Comparison of ENCODE assay signal across 26 mouse cellular contexts in genomic region chr3:154842247-154842646, GRCm38 (mm10).
A peak's percentile ranks its signal among the peaks of the same experiment; 100 is the strongest.
DNase-seq lines count a peak whose midpoint lies in the region; ATAC-seq and TF ChIP-seq lines count a peak whose summit lies in the region.
"Had no signal": no experiment of that assay in that cellular context is flagged by ENCODE, and none has a peak within 500 bp of the region (broad histone marks: within the 10 kb centered on the region; RNA-seq: fewer than 3 reads in every experiment).

No protein-coding gene starts in this region.

- no peak overlapping the region for H3K27ac ChIP-seq in CH12.LX (ENCODE audit: insufficient read depth, low read depth)
- no peak overlapping the region for H3K27ac ChIP-seq in neural tube, embryonic 15.5 days (replicated peaks)
- H3K27ac ChIP-seq: embryonic facial prominence, embryonic 10.5 days; embryonic facial prominence, embryonic 13.5 days; forebrain, embryonic 10.5 days; hindbrain, embryonic 14.5 days; hindbrain, postnatal 0 days had no signal

- H3K4me2 ChIP-seq in CH12.LX (ENCODE audit: insufficient read depth, low read depth, poor library complexity, severe bottlenecking), result no peak overlapping the region
- H3K4me2 ChIP-seq in neural tube, embryonic 15.5 days, result no peak overlapping the region
- H3K4me2 ChIP-seq: embryonic facial prominence, embryonic 13.5 days; heart, embryonic 11.5 days; hindbrain, embryonic 14.5 days had no signal

- H3K79me2 ChIP-seq in CH12.LX (replicated peaks; ENCODE audit: control insufficient read depth, extremely low read depth, insufficient read depth, poor library complexity, severe bottlenecking), result no peaks in the 10 kb centered on the region

- in situ Hi-C loops in CH12.LX (cut with MboI; ENCODE audit: low pct_ligation_motif_present, low pct_unique_long_range_greater_than_20kb, low sequenced_read_pairs), result no loop called here

- ATAC-seq in common myeloid progenitor, adult 5-6 weeks (replicated peaks; ENCODE audit: low read depth, poor library complexity, severe bottlenecking), result peak; percentile 76
- ATAC-seq in megakaryocyte, adult 5-6 weeks (ENCODE audit: poor library complexity, severe bottlenecking), result peak; percentile 59
- no peak for ATAC-seq in neural tube, embryonic 15.5 days (ENCODE audit: low FRiP score)
- ATAC-seq: forebrain, embryonic 14.5 days; forebrain, postnatal 0 days; hindbrain, postnatal 0 days; inflammation-experienced regulatory T-cells, adult 6 months; intestine, embryonic 16.5 days; Patski had no signal

- TF ChIP-seq RAD21 in CH12.LX (IDR thresholded peaks at IDR 0.05; ENCODE audit: low read depth, low read length), result no peak

- H3K9ac ChIP-seq in CH12.LX (ENCODE audit: insufficient read depth, low read depth), result no peak overlapping the region
- no peak overlapping the region for H3K9ac ChIP-seq in neural tube, embryonic 15.5 days (replicated peaks)
- H3K9ac ChIP-seq: embryonic facial prominence, embryonic 13.5 days; forebrain, postnatal 0 days; hindbrain, embryonic 14.5 days had no signal

- WGBS in neural tube, embryonic 15.5 days, result 93% methylated on average over 7 of the region's 7 CpGs

- TF ChIP-seq CTCF in CH12.LX (conservative IDR thresholded peaks at IDR 0.05 in 1 of 2, IDR thresholded peaks at IDR 0.05 in 1 of 2; ENCODE audit: low read depth in 2 of 2, low read length in 2 of 2), result no peak

- H3K36me3 ChIP-seq in CH12.LX (replicated peaks in 1 of 2; ENCODE audit: control insufficient read depth in 1 of 2, insufficient read depth in 1 of 2, low read length in 1 of 2), result no peaks in the 10 kb centered on the region
- no peaks in the 10 kb centered on the region for H3K36me3 ChIP-seq in neural tube, embryonic 15.5 days
- H3K36me3 ChIP-seq: embryonic facial prominence, embryonic 10.5 days; embryonic facial prominence, embryonic 13.5 days; forebrain, embryonic 10.5 days; G1E had no signal

- TF ChIP-seq EP300 in CH12.LX (IDR thresholded peaks at IDR 0.05; ENCODE audit: low read length), result peak; percentile 84

- peak; percentile 90 for DNase-seq in CH12.LX (ENCODE audit: extremely low read depth)
- no peak for DNase-seq in cerebellum, postnatal 25 days
- no peak for DNase-seq in spleen, postnatal 36 days (ENCODE audit: low spot score in 2 of 2)
- DNase-seq: adrenal gland, postnatal 14 days; cerebellum, adult 11-12 months; cerebellum, adult 8-10 months; cerebellum, postnatal 14 days; embryo, embryonic 11 days; forebrain, postnatal 0 days; gastrocnemius, postnatal 25 days; heart, postnatal 36 days; kidney, adult 18-20 months had no signal

- no peak overlapping the region for H3K4me3 ChIP-seq in CH12.LX (replicated peaks in 1 of 3; ENCODE audit: low read depth in 2 of 3, low read length in 2 of 3, poor library complexity in 1 of 3)
- H3K4me3 ChIP-seq in neural tube, embryonic 15.5 days (replicated peaks), result no peak overlapping the region
- H3K4me3 ChIP-seq: embryonic facial prominence, embryonic 10.5 days; embryonic facial prominence, embryonic 13.5 days; forebrain, embryonic 10.5 days had no signal

- dilution Hi-C loops in CH12.LX (cut with MboI; ENCODE audit: extremely low pct_ligation_motif_present, extremely low pct_unique_long_range_greater_than_20kb, low sequenced_read_pairs), result no loop called here

- H3K9me3 ChIP-seq in CH12.LX (replicated peaks; ENCODE audit: low read length), result peaks cover 3% of the 10 kb centered on the region
- no peaks in the 10 kb centered on the region for H3K9me3 ChIP-seq in neural tube, embryonic 15.5 days (replicated peaks)
- H3K9me3 ChIP-seq: embryonic facial prominence, embryonic 10.5 days; embryonic facial prominence, embryonic 13.5 days; forebrain, embryonic 10.5 days had no signal

- H3K4me1 ChIP-seq in CH12.LX (ENCODE audit: control insufficient read depth in 1 of 2, insufficient read depth in 2 of 2), result peaks cover 0 to 34% of the 10 kb centered on the region in 2 experiments; a peak in 2 of 4 replicates
- no peaks in the 10 kb centered on the region for H3K4me1 ChIP-seq in neural tube, embryonic 15.5 days
- H3K4me1 ChIP-seq: embryonic facial prominence, embryonic 10.5 days; embryonic facial prominence, embryonic 13.5 days had no signal

- no peaks in the 10 kb centered on the region for H3K27me3 ChIP-seq in CH12.LX (replicated peaks)
- no peaks in the 10 kb centered on the region for H3K27me3 ChIP-seq in neural tube, embryonic 15.5 days (replicated peaks)
- H3K27me3 ChIP-seq: embryonic facial prominence, embryonic 13.5 days; Patski had no signal

- no peak for TF ChIP-seq POLR2A in CH12.LX (IDR thresholded peaks at IDR 0.05; ENCODE audit: low read depth, low read length)

TF ChIP-seq in CH12.LX, 34 proteins besides CTCF, POLR2A, EP300 and RAD21:
- no peak for TF ChIP-seq MXI1 (IDR thresholded peaks at IDR 0.05; ENCODE audit: low read depth, low read length)
- no peak for TF ChIP-seq TBP (conservative IDR thresholded peaks at IDR 0.05; ENCODE audit: low read depth, low read length)
- peak; percentile 46 for TF ChIP-seq ETS1 (conservative IDR thresholded peaks at IDR 0.05; ENCODE audit: low read depth, low read length)
- TF ChIP-seq SMC3 (IDR thresholded peaks at IDR 0.05; ENCODE audit: low read depth, low read length), result no peak
- TF ChIP-seq PAX5 (IDR thresholded peaks at IDR 0.05; ENCODE audit: low read length), result no peak
- TF ChIP-seq UBTF (IDR thresholded peaks at IDR 0.05; ENCODE audit: low read depth, low read length), result no peak
- no peak for TF ChIP-seq HCFC1 (IDR thresholded peaks at IDR 0.05; ENCODE audit: low read depth, low read length)
- no peak for TF ChIP-seq NRF1 (IDR thresholded peaks at IDR 0.05; ENCODE audit: low read depth, low read length)
- TF ChIP-seq USF1 (IDR thresholded peaks at IDR 0.05; ENCODE audit: low read depth, low read length), result no peak
- TF ChIP-seq ELF1 (IDR thresholded peaks at IDR 0.05; ENCODE audit: low read depth, low read length), result peak; percentile 63
- TF ChIP-seq E2F4 (IDR thresholded peaks at IDR 0.05; ENCODE audit: insufficient replicate concordance, low read depth, low read length), result no peak
- 0 out of 2 replicates have a peak, but pooled peaks have one; percentile 47 for TF ChIP-seq RCOR1 (conservative IDR thresholded peaks at IDR 0.05; ENCODE audit: low read depth, low read length)
- 0 out of 2 replicates have a peak, but pooled peaks have one; percentile 24 for TF ChIP-seq CHD2 (IDR thresholded peaks at IDR 0.05; ENCODE audit: low read length)
- TF ChIP-seq KAT2A (IDR thresholded peaks at IDR 0.05; ENCODE audit: insufficient replicate concordance, low read length), result no peak
- no peak for TF ChIP-seq ZNF384 (IDR thresholded peaks at IDR 0.05; ENCODE audit: low read depth, low read length)
- no peak for TF ChIP-seq MEF2A (IDR thresholded peaks at IDR 0.05; ENCODE audit: borderline replicate concordance, low read depth, low read length)
- no peak for TF ChIP-seq MAFK (IDR thresholded peaks at IDR 0.05; ENCODE audit: insufficient replicate concordance, low read length)
- no peak for TF ChIP-seq POLR2AphosphoS2 (IDR thresholded peaks at IDR 0.05; ENCODE audit: low read depth, low read length)
- TF ChIP-seq JUN (IDR thresholded peaks at IDR 0.05; ENCODE audit: insufficient read depth, low read depth, low read length), result no peak
- 0 out of 2 replicates have a peak, but pooled peaks have one; percentile 25 for TF ChIP-seq SIN3A (IDR thresholded peaks at IDR 0.05; ENCODE audit: low read length)
- peak; percentile 75 for TF ChIP-seq IRF4 (IDR thresholded peaks at IDR 0.05; ENCODE audit: low read depth, low read length)
- TF ChIP-seq NELFE (IDR thresholded peaks at IDR 0.05; ENCODE audit: low read depth, low read length), result no peak
- no peak for TF ChIP-seq CHD1 (IDR thresholded peaks at IDR 0.05; ENCODE audit: low read depth, low read length)
- no peak for TF ChIP-seq MAZ (IDR thresholded peaks at IDR 0.05; ENCODE audit: low read depth, low read length)
- TF ChIP-seq TCF12 (IDR thresholded peaks at IDR 0.05; ENCODE audit: low read depth, low read length), result peak; percentile 55; the same call in 1 of the 2 replicates
- TF ChIP-seq ZKSCAN1 (IDR thresholded peaks at IDR 0.05; ENCODE audit: borderline replicate concordance, low read depth, low read length), result no peak
- TF ChIP-seq ZMIZ1 (IDR thresholded peaks at IDR 0.05; ENCODE audit: low read depth, low read length), result no peak
- TF ChIP-seq GABPA (IDR thresholded peaks at IDR 0.05; ENCODE audit: insufficient replicate concordance, low read depth, low read length), result no peak
- TF ChIP-seq ZC3H11A (IDR thresholded peaks at IDR 0.05; ENCODE audit: low read depth, low read length), result no peak
- TF ChIP-seq JUND (conservative IDR thresholded peaks at IDR 0.05; ENCODE audit: low read depth, low read length), result no peak
- peak; percentile 48; the same call in 1 of the 2 replicates for TF ChIP-seq MAX (IDR thresholded peaks at IDR 0.05; ENCODE audit: low read length)
- peak; percentile 90 for TF ChIP-seq BHLHE40 (IDR thresholded peaks at IDR 0.05; ENCODE audit: low read depth, low read length)
- no peak for TF ChIP-seq USF2 (conservative IDR thresholded peaks at IDR 0.05; ENCODE audit: low read depth, low read length)
- TF ChIP-seq MYC (IDR thresholded peaks at IDR 0.05; ENCODE audit: low read depth, low read length), result no peak
